Mouse (Mus musculus) frontal cortex, adult 2 months (tissue): ENCODE data around the gene Lin7b. TPM values are rescaled to one million over a fixed set of nuclear protein-coding genes. Genes with fewer than 3 reads are reported as not detected.

Source experiments
- DNase-seq, 2 experiments: peaks; one replicate each; pipeline ENCODE4 v3.0.0; 2022; ENCODE audit warnings: low spot score in 1 of 2; ENCODE audit errors: extremely low spot score in 1 of 2
- polyA plus RNA-seq: library from polyadenylated mRNA; depleted of rRNA; stranded (reverse); fragments of >200 nt; gene quantifications from 2 replicates; pipeline ENCODE4 v1.2.3, GENCODE M21; 2012; rRNA removed

Lin7b gene
- polyA plus RNA-seq = 241 and 267 TPM in 2 replicates

DNA sequence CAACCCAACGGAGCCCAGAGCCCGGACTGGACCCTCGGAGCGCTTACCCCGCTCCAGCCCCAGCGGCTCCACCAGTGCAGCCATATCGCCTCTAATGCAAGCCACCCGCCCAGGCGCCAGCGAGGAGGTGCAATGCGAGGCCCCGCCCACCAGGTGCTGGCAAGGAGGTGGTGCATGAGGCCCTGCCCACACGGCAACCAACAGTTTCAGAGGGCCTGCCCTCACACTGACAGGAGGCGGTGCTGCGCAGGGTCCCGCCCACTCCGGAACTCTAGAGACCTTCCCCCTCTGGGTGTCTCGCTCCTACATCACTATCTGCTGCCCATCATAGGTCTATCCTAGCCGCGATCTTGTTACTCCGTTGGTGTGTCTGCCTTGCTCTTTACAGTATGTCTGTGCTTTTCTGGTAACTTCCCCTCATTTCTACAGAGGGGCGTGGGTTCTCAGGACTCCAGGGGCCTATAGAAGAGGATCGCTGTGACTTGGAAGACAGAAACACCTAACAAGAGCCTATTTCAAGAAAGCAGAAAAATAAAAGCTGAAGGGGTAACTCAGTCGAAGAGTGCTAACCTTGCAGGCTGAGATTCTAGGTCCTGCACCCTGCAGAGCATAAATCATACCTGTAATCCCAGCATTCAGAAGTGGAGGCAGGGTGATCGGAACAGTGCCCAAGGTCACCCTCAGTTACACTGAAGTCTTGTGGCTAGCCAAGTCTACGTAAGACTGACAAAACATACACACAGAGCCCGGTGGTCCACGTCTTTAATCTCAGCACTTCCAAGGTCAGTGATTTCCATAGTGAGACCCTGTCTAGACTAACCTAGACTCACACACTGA is at the start of gene Lin7b:
Gene Lin7b (minus strand): TSS at position 109 of the 837 bp plus-strand sequence.
- peak; percentile 92 to 96 for DNase-seq

DNA sequence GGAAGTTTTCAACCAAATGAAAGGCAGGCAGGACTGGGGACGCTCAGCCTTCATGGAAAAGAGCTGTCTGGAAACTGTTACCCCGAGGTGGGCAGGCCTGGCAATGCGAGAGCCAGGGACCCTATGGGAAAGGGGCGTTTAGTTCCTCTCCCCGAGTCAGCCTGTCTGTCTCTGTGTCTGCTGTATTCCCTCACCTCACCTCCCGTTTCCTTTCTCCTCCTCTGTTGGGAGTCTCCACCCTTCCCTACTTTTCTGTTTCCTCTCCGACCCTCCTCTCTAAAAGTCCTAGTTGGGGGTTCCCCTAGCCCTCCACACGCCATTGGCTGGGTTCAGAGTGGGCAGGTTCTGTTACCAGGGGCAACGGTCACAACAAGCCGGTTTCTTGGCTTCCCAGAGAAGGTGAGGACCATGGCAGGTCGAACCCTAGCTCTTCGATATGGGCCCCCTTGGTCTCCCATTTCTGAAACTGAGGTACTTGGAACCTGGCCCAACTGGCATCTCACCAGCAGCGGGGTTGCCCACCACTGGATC is 47.6 kb upstream of the Lin7b start:
- DNase-seq = no peak

DNA sequence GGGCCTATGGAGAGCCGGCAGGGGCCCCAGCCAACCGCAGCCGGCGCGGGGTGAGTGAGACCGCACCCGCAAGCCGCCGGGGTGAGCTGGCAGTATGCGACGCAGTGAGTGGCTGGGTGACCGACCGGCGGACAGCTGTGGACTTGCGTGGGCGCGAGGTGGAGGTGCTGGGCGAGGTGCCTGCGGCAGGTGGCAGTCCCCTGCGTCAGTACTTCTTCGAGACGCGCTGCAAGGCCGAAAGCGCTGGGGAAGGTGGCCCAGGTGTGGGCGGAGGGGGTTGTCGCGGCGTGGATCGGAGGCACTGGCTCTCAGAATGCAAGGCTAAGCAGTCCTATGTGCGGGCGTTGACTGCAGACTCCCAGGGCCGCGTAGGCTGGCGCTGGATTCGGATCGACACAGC is 45.3 kb upstream of the Lin7b start:
- peak in 1 of 2 experiments; percentile 54 for DNase-seq

DNA sequence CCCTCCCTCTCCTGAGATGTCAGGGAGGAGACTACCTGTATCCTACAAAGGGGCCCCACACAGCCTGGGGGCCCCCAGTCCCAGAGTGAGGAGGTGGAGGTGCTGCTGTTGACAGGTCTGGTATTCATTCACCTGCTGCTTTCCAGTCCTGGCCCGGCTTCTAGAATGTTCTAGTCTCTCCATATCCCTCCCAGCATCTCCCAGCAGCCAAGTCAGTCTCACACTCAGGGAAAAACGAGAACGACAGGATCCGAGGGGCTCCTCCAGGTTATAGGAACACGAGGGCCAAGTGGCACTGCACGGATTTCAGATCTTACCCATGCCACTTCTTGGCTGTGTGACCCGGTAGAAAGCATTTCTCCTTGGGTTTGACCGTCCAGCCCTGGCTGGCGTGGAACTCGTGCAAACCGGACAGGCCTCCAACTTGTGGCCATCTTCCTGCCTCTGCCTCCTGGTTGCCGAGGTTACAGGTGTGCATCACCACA is 44.4 kb upstream of the Lin7b start:
- no peak for DNase-seq

DNA sequence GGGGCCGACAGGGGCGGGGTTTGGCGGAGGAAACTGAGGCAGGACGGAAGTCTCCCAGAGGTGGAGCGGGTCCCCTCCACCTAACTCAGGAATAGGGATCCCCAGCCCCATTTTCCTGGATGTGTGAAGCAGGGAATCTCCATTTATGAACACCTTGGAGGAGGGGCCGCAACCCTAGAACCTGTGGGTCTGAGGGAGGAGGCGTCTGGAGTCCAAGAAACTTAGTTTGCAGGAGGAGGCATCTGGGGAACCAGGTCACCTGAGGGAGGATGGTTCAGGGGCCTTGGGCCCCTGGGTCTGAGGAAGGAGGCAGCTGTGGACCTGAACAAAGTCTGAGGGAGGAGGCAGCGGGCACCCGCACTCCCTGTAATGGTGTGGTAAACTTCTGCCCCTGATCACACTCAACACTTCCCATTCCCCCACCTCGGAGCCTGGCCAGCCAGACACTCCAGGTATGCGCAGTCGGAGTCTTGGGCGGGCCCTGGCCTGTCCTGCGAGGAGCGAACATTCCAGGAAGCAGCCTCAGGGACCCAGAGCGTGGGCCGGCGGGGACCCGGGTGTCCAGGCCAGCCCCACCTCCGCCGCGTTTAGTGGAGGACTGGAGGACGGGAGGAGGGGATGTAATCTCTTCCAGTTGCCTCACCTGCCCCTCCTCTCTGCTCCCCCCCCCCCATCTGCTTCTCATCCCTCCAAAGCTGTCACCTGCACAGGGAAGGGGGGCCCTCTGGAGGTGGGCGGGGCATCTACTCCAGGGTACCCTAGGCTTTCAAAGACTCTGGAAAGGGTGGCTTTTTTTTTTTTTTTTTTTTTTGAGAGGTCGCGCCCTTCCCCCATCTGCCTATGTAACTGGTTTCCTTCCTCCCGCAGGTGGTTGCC is 43.7 kb upstream of the Lin7b start:
- no peak for DNase-seq

GRCm38 (mm10) chr7:45413113-45413863 is 42.9 kb upstream of the Lin7b start, which contains the start of gene Ntf5:
Gene Ntf5 (plus strand): TSS chr7:45413695.
- DNase-seq = no peak

DNA sequence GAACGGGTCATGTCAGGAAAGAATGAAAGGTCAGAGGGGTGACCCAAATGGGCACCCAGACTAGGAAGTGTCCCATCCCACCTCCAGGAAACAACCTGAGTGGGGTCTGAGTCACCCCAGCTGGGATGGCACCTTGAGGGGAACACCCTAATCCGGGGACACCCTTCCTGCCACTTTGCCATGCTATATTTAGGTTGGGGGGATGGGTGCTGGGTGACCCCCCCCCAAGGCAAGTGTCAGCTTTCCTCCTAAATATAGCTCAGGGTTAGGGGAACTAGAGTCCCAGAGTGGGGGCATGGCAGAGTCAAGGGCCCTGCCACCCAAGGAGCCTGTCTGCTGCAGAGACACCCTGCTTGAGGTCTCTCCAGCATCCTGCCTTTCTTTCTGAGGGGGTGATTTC is 42.0 kb upstream of the Lin7b start:
- no peak for DNase-seq

GRCm38 (mm10) chr7:45409497-45410163 is 39.2 kb upstream of the Lin7b start:
- no peak for DNase-seq

DNA sequence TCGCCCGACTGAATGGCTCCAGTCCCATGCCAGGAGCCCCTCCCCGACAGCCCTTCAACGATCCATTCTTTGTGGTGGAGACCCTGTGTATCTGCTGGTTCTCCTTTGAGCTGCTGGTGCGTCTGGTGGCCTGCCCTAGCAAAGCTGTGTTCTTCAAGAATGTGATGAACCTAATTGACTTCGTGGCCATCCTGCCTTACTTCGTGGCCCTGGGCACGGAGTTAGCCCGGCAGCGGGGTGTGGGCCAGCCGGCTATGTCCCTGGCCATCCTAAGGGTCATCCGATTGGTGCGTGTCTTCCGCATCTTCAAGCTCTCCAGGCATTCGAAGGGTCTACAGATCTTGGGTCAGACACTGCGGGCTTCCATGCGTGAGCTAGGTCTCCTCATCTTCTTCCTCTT is 38.6 kb upstream of the Lin7b start:
- no peak for DNase-seq

DNA sequence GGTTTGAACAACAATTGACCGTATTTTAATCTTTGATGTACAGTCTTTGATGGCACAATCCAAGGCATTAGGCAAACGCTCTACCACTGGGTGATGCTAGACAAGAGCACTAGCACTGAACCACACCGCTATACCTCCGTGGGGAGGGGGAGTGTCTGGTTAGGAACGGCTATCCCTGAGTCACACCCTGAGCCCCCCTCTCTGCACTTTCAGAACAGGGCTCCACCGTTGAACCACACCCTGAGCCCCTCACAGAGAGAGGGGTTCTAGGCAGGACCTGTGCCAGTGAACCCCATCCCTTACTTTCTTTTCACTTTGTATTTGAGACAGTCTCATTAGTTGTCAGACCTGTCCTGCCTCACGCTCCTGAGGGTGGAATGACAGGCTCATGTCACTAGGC is 38.0 kb upstream of the Lin7b start:
- no peak for DNase-seq

GRCm38 (mm10) chr7:45407836-45408235 is 37.5 kb upstream of the Lin7b start:
- no peak for DNase-seq

GRCm38 (mm10) chr7:45406157-45407156 is 36.1 kb upstream of the Lin7b start:
- DNase-seq = no peak

DNA sequence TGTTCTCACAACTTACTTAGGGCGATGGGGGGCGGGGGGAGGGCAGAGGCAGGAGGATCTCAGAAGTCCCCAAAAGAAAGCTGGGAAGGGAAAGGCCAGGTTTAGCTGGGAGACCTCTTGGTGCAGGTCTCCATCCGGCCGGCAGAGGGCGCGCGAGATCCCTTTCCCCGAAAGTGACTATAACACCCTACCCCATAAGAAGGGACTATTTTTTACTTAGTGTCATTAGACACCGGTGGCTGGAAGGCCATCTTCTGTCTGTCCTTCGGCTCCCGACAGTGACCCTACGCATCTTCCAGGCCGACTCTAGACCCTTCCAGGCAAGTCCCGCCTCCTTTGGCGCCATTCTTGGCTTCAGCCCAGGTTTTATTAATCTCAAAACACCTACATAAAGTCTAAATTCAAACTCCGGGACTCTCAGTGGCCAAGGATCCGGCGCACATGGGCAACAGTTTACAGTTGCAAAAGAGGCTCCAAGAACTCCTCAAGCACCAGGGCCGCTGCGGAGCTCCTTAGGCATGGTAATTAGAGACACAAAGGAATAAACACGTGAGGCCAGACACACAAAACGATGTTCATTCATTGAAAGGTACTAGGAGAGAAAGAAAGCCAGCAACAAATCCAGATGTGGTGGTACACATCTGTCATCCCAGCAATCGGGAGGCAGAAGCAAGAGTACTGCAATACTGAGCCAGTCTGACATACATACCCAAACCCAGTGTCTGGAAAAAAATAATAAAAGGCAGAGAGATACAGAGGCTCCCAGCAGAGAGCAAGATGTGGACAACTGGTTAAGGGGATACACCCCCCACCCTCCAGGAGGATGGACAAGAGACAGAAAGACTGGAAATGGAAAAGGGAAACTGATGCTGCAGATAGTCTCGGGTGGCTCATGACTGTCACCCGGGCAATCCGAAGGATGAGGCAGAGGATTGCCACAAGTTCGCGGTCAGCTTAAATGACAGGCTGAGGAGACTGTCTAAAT is 35.0 kb upstream of the Lin7b start, which contains the start of gene Kcna7:
Gene Kcna7 (plus strand): TSS at position 563 of the 985 bp plus-strand sequence.
- DNase-seq = peak in 1 of 2 experiments; percentile 84

DNA sequence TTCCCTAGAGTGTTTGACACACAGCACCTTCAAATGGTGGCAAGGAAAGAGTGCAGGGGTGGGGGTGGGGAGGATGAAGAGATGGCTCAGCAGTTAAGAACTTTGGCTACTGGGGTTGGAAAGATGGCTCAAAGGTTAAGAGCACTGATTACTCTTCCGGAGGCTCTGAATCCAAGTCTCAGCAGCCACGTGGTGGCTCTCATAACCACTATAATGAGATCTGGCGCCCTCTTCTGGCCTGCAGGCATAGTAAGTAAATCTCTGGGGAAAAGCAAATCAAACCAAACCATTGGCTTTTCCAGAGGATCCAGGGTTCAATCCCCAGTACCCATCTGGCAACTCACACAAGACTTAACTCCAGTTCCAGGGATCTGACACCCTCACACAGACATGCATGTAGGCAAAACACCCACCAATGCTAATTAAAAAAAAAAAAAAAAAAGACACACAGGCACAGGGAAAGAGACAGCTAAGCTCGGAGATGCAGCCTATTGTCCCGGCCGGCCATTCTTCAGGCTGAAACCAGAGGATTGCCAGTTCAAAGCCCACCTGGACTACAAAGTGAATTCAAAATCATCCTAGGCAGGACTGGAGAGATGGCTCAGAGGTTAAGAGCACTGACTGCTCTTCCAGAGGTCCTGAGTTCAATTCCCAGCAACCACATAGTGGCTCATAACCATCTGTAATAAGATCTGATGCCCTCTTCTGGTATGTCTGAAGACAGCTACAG is 33.3 kb upstream of the Lin7b start:
- DNase-seq = peak in 1 of 2 experiments; percentile 59

DNA sequence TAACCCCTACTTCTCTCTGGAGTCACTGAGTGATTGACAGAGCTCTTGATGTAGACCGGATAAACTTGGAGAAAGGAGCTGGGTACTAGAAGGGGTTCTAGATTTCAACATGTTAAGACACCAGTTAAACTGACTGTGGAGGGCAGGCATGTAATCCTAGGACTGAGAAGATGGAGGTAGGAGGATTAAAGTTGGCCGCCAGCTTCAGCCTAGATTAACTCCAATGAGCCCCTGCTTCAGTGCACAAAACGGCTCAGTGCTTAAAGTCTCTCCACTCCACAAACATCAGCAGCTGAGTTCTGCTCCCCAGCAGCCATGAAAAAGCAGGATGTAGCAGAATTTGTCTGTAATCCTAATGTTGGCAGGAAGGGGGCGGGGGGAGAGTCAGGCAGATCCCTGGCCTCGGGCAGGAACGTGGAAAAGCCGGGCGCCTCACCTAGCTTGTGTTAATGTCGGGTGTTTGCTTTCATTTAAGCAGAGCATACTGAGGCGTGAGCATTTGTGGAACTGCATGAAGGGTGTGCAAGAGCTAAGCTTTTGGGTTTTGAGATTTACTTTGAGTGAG is 31.2 kb upstream of the Lin7b start:
- DNase-seq = no peak

- no peak for DNase-seq
These were observed 26.4 kb upstream of the Lin7b start for GRCm38 (mm10) chr7:45396787-45397186.
